ENCODE assay signal across 8 mouse cellular contexts in the genomic region with DNA sequence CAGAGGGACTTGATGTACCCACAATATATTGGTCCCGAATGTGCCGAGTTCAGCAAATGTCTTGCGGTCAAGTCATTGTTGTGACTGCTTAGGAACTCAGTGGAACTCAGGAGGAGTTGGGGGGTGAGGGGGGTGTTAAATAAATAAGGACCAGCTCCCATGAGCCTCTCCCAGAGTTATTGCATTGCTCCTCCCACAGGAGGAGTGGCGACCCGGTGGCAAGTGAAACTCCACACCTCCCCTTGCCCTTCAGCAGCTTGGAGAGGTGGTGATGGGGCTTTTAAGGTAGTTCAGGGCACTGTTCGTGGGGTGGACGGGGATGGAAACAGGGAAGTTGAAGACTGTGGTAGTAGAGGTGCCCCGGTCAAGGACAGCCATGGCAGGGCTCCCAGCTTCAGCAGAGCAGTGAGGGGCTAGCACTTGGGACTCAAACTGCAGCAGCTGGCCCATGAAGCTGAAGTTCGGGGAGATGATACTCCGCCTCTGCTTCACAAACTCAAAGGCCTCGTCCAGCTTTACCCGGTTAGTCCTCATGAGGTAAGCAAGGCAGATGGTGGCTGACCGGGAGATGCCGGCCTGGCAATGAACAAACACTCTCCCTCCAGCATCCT. TPM values are rescaled to one million over a fixed set of nuclear protein-coding genes. Genes with fewer than 3 reads are reported as not detected.
DNase-seq lines count a peak whose midpoint lies in the region; ATAC-seq and TF ChIP-seq lines count a peak whose summit lies in the region.

No protein-coding gene starts in this region.

- DNase-seq in B cell, adult 2 months, result peak; percentile 26 to 28
- DNase-seq in MN1 (ENCODE audit: low spot score), result peak; percentile 49
- no peak for DNase-seq in intestine, embryonic 14.5 days (ENCODE audit: low spot score)
- DNase-seq in lung, adult 2 months, result peak; percentile 67
- DNase-seq in left cerebral cortex, adult 18-20 months (ENCODE audit: low spot score in 2 of 2), result no peak

- peak overlapping the region; percentile 83 for H3K4me3 ChIP-seq in forebrain, embryonic 13.5 days
- peak overlapping the region; percentile 67 for H3K4me3 ChIP-seq in intestine, embryonic 14.5 days (ENCODE audit: low read depth, low read length)
- H3K4me3 ChIP-seq in lung, adult 2 months (replicated peaks; ENCODE audit: extremely low read depth, low read depth, low read length), result peak overlapping the region; percentile 93
- H3K4me3 ChIP-seq in stomach, embryonic 15.5 days (replicated peaks), result peak overlapping the region; percentile 73

- H3K27me3 ChIP-seq in forebrain, embryonic 13.5 days, result no peaks in the 10 kb centered on the region
- no peaks in the 10 kb centered on the region for H3K27me3 ChIP-seq in intestine, embryonic 14.5 days (replicated peaks; ENCODE audit: control insufficient read depth, insufficient read depth, low read length)
- H3K27me3 ChIP-seq in stomach, embryonic 15.5 days (replicated peaks), result no peaks in the 10 kb centered on the region

- TF ChIP-seq CTCF in lung, adult 2 months (IDR thresholded peaks at IDR 0.05; ENCODE audit: insufficient read depth, low read length), result no peak

- peak overlapping the region; percentile 98 for H3K9ac ChIP-seq in forebrain, embryonic 13.5 days
- 0 out of 2 replicates have a peak overlapping the region, but pooled peaks have one; percentile 2 for H3K9ac ChIP-seq in intestine, embryonic 14.5 days (ENCODE audit: low read length)
- H3K9ac ChIP-seq in stomach, embryonic 15.5 days, result no peak overlapping the region

- peaks cover 56% of the 10 kb centered on the region for H3K4me1 ChIP-seq in forebrain, embryonic 13.5 days
- peaks cover 39% of the 10 kb centered on the region for H3K4me1 ChIP-seq in intestine, embryonic 14.5 days (replicated peaks; ENCODE audit: control insufficient read depth, insufficient read depth, low read length)
- peaks cover 31% of the 10 kb centered on the region for H3K4me1 ChIP-seq in lung, adult 2 months (ENCODE audit: control insufficient read depth, insufficient read depth, low read length)
- H3K4me1 ChIP-seq in stomach, embryonic 15.5 days, result peaks cover 51% of the 10 kb centered on the region

- WGBS in forebrain, embryonic 13.5 days, result 80% methylated on average over 14 of the region's 14 CpGs
- 79% methylated on average over 14 of the region's 14 CpGs for WGBS in intestine, embryonic 14.5 days
- WGBS in lung, adult 2 months, result 15% methylated on average over 14 of the region's 14 CpGs
- WGBS in stomach, embryonic 15.5 days, result 72% methylated on average over 14 of the region's 14 CpGs

- peak overlapping the region; percentile 89 for H3K4me2 ChIP-seq in forebrain, embryonic 13.5 days
- H3K4me2 ChIP-seq in intestine, embryonic 14.5 days (ENCODE audit: low read length), result peak overlapping the region; percentile 64
- peak overlapping the region; percentile 89 for H3K4me2 ChIP-seq in stomach, embryonic 15.5 days

- TF ChIP-seq POLR2A in lung, adult 2 months (IDR thresholded peaks at IDR 0.05; ENCODE audit: borderline replicate concordance, extremely low read depth, low read depth, low read length), result peak; percentile 86

- ATAC-seq in forebrain, embryonic 13.5 days, result no peak
- ATAC-seq in intestine, embryonic 14.5 days (replicated peaks; ENCODE audit: low FRiP score, low TSS enrichment, low read depth), result no peak
- ATAC-seq in stomach, embryonic 15.5 days (ENCODE audit: insufficient read depth, low FRiP score, low read depth), result no peak
- ATAC-seq in megakaryocyte progenitor cell, adult 5-6 weeks (replicated peaks; ENCODE audit: poor library complexity), result no peak

- no peaks in the 10 kb centered on the region for H3K9me3 ChIP-seq in forebrain, embryonic 13.5 days (replicated peaks)
- no peaks in the 10 kb centered on the region for H3K9me3 ChIP-seq in intestine, embryonic 14.5 days (ENCODE audit: control insufficient read depth, low read length)
- no peaks in the 10 kb centered on the region for H3K9me3 ChIP-seq in stomach, embryonic 15.5 days

- H3K27ac ChIP-seq in forebrain, embryonic 13.5 days, result no peak overlapping the region
- H3K27ac ChIP-seq in intestine, embryonic 14.5 days (ENCODE audit: low read depth), result no peak overlapping the region
- no peak overlapping the region for H3K27ac ChIP-seq in stomach, embryonic 15.5 days

- peaks cover 14% of the 10 kb centered on the region for H3K36me3 ChIP-seq in forebrain, embryonic 13.5 days (ENCODE audit: poor library complexity, severe bottlenecking)
- H3K36me3 ChIP-seq in intestine, embryonic 14.5 days (ENCODE audit: control insufficient read depth, insufficient read depth, low read length), result peaks cover 9% of the 10 kb centered on the region; the same call in 1 of the 2 replicates
- no peaks in the 10 kb centered on the region for H3K36me3 ChIP-seq in stomach, embryonic 15.5 days

RNA-seq across cellular contexts. Expression of a gene that starts 55.2 kb away (rescaled TPM):
- polyA plus RNA-seq in forebrain, embryonic 13.5 days (2015; fragmentation: Nextera tagmentation; extraction: Ambion mirVana), result 95.9 and 109 TPM in 2 replicates
- polyA plus RNA-seq in intestine, embryonic 14.5 days (2014; fragmentation: Nextera tagmentation; extraction: Ambion mirVana), result 135 and 136 TPM in 2 replicates
- polyA plus RNA-seq in lung, adult 2 months (2012; rRNA removed), result 86.3 and 93.3 TPM in 2 replicates
- polyA plus RNA-seq in stomach, embryonic 15.5 days (2015; fragmentation: Nextera tagmentation; extraction: Ambion mirVana), result 106 and 113 TPM in 2 replicates
- 100 to 1,000 TPM; 150 to 155 TPM for total RNA-seq in left cerebral cortex, adult 18-20 months (2021)
- total RNA-seq in megakaryocyte progenitor cell, adult 5-6 weeks (2015), result 99.7 and 123 TPM in 2 replicates
- total RNA-seq in megakaryocyte progenitor cell, adult 5-6 weeks (2017), result 42.2 and 48.3 TPM in 2 replicates

RNA-seq across cellular contexts. Expression of a gene that starts 55.8 kb away (rescaled TPM):
- 39.4 and 40.2 TPM in 2 replicates for polyA plus RNA-seq in forebrain, embryonic 13.5 days (2015; fragmentation: Nextera tagmentation; extraction: Ambion mirVana)
- 14.5 and 17.0 TPM in 2 replicates for polyA plus RNA-seq in intestine, embryonic 14.5 days (2014; fragmentation: Nextera tagmentation; extraction: Ambion mirVana)
- polyA plus RNA-seq in lung, adult 2 months (2012; rRNA removed), result 233 and 359 TPM in 2 replicates
- 15.8 and 19.3 TPM in 2 replicates for polyA plus RNA-seq in stomach, embryonic 15.5 days (2015; fragmentation: Nextera tagmentation; extraction: Ambion mirVana)
- total RNA-seq in left cerebral cortex, adult 18-20 months (2021), result 10 to 100 TPM; 60.7 to 61.5 TPM
- total RNA-seq in megakaryocyte progenitor cell, adult 5-6 weeks (2015), result 89.7 and 162 TPM in 2 replicates
- 16.1 and 29.6 TPM in 2 replicates for total RNA-seq in megakaryocyte progenitor cell, adult 5-6 weeks (2017)

Comparison
In these comparisons a context has a peak if more than half of its experiments do, and no peak if none do; other contexts are left out.
1. DNase-seq: peak in B cell, adult 2 months (2 of 2), MN1 (single experiment) and lung, adult 2 months (single experiment); none in intestine, embryonic 14.5 days (single experiment) and left cerebral cortex, adult 18-20 months (0 of 2).
2. Peak in every context shown above with its lines, with median percentiles within 50 percentile points of each other: H3K4me2 ChIP-seq and H3K4me3 ChIP-seq.